7 mouse cellular contexts compared by ENCODE assay signal in the genomic region with DNA sequence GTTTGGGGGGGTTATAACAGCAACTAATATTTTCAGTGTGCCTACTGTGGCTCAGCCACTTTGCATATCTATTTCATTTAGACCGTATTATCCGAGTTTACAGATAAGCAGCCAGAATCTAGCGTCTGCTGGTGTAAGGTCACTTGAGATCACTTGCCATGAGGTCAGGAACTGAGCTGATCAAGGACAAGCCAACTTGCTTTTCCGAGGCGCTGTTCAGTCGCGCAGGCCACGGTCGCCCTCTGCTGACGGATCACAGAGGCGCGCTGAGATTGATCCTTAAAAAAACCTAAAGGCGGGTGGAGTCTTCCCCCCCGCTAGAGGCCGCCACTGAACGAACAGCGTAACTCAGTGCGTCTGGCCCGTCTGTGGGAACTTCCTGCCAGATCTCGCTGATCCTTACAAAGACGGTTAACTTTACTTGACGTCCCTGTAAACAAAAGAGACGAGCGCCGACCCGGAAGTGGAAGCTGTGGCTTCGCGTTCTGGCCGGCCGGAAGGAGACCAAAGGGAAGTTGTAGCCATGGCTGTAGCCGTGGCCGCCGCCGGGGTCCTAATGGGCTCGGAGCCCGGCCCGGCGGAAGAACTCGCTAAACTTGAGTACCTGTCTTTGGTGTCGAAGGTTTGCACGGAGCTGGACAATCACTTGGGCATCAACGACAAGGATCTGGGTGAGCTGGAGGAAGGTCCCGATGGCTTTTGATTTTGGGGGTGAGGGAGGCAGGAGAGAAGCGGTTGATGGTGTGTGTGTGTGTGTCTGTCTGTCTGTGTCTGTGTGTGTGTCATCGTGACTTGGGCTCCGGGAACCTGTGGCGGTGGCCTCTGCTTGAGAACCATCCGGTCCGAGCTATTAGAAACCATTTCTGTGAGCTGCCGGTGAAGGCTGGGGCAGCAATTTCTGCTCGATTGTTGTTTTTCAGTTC. TPM values are rescaled to one million over a fixed set of nuclear protein-coding genes. Genes with fewer than 3 reads are reported as not detected.
DNase-seq lines count a peak whose midpoint lies in the region; ATAC-seq lines count a peak whose summit lies in the region.

Gene Dhx8 (plus strand): TSS at position 402 of the 923 bp plus-strand sequence.

- 0 out of 2 replicates have a peak within 1 kb of the TSS, but pooled peaks have one; percentile 47 for H3K27ac ChIP-seq in embryonic facial prominence, embryonic 12.5 days
- no peak within 1 kb of the TSS for H3K27ac ChIP-seq in limb, embryonic 11.5 days (replicated peaks; ENCODE audit: low read depth, low read length)
- H3K27ac ChIP-seq in midbrain, embryonic 14.5 days (replicated peaks; ENCODE audit: low read depth, low read length): peak within 1 kb of the TSS; percentile 58

- H3K4me3 ChIP-seq in embryonic facial prominence, embryonic 12.5 days: peak within 1 kb of the TSS; percentile 82
- H3K4me3 ChIP-seq in limb, embryonic 11.5 days (ENCODE audit: low read depth, low read length): peak within 1 kb of the TSS; percentile 87
- H3K4me3 ChIP-seq in midbrain, embryonic 14.5 days (replicated peaks; ENCODE audit: low read depth, low read length): peak within 1 kb of the TSS; percentile 74

- peak within 1 kb of the TSS; percentile 77 for H3K9ac ChIP-seq in embryonic facial prominence, embryonic 12.5 days
- H3K9ac ChIP-seq in limb, embryonic 11.5 days (ENCODE audit: low read length): peak within 1 kb of the TSS; percentile 79
- peak within 1 kb of the TSS; percentile 66 for H3K9ac ChIP-seq in midbrain, embryonic 14.5 days (replicated peaks; ENCODE audit: low read length)

- H3K27me3 ChIP-seq in embryonic facial prominence, embryonic 12.5 days: no peaks in the 10 kb centered on the region
- H3K27me3 ChIP-seq in limb, embryonic 11.5 days (ENCODE audit: control insufficient read depth, insufficient read depth, low read length): no peaks in the 10 kb centered on the region
- no peaks in the 10 kb centered on the region for H3K27me3 ChIP-seq in midbrain, embryonic 14.5 days (ENCODE audit: control insufficient read depth, insufficient read depth, low read length)

- H3K9me3 ChIP-seq in embryonic facial prominence, embryonic 12.5 days: no peaks in the 10 kb centered on the region
- no peaks in the 10 kb centered on the region for H3K9me3 ChIP-seq in limb, embryonic 11.5 days (ENCODE audit: control insufficient read depth, low read length)
- no peaks in the 10 kb centered on the region for H3K9me3 ChIP-seq in midbrain, embryonic 14.5 days (ENCODE audit: control insufficient read depth, low read length)

- H3K4me2 ChIP-seq in embryonic facial prominence, embryonic 12.5 days (replicated peaks): peak within 1 kb of the TSS; percentile 92
- peak within 1 kb of the TSS; percentile 81 for H3K4me2 ChIP-seq in limb, embryonic 11.5 days (ENCODE audit: low read depth, severe bottlenecking)
- peak within 1 kb of the TSS; percentile 87 for H3K4me2 ChIP-seq in midbrain, embryonic 14.5 days (ENCODE audit: low read length)

- H3K36me3 ChIP-seq in embryonic facial prominence, embryonic 12.5 days: peaks cover 28% of the 10 kb centered on the region
- no peaks in the 10 kb centered on the region; the same call in 1 of the 2 replicates for H3K36me3 ChIP-seq in limb, embryonic 11.5 days (ENCODE audit: control insufficient read depth, insufficient read depth, low read length)
- peaks cover 34% of the 10 kb centered on the region for H3K36me3 ChIP-seq in midbrain, embryonic 14.5 days (ENCODE audit: control insufficient read depth, insufficient read depth, low read length)

- peaks cover 5% of the 10 kb centered on the region for H3K4me1 ChIP-seq in embryonic facial prominence, embryonic 12.5 days
- peaks cover 3% of the 10 kb centered on the region; the same call in 1 of the 2 replicates for H3K4me1 ChIP-seq in limb, embryonic 11.5 days (ENCODE audit: control insufficient read depth, insufficient read depth, low read length)
- peaks cover 7% of the 10 kb centered on the region for H3K4me1 ChIP-seq in midbrain, embryonic 14.5 days (ENCODE audit: control insufficient read depth, insufficient read depth, low read length)

- under 1% methylated on average over 51 of the region's 51 CpGs for WGBS in embryonic facial prominence, embryonic 12.5 days
- WGBS in limb, embryonic 11.5 days: under 1% methylated on average over 51 of the region's 51 CpGs
- WGBS in midbrain, embryonic 14.5 days: under 1% methylated on average over 51 of the region's 51 CpGs

- ATAC-seq in embryonic facial prominence, embryonic 12.5 days (ENCODE audit: insufficient number of reproducible peaks, insufficient read depth, low FRiP score, low TSS enrichment): peak; percentile 95
- peak; percentile 93 for ATAC-seq in limb, embryonic 11.5 days (ENCODE audit: insufficient number of reproducible peaks, low FRiP score, low TSS enrichment, low read depth)
- ATAC-seq in midbrain, embryonic 14.5 days (ENCODE audit: low FRiP score, low TSS enrichment): peak; percentile 92

- peak; percentile 97 for DNase-seq in adrenal gland, postnatal 25 days
- peak; percentile 100 for DNase-seq in heart, adult 11 months
- DNase-seq in kidney, adult 18-20 months: peak; percentile 99
- DNase-seq in limb, embryonic 11.5 days (ENCODE audit: low spot score): peak; percentile 99
- DNase-seq in midbrain, embryonic 14.5 days: peak; percentile 99
- DNase-seq in spleen, adult 18-20 months: peak; percentile 94 to 99

RNA-seq across cellular contexts. Expression of gene Dhx8, which starts in this region (rescaled TPM):
- 28.0 TPM in 2 replicates for total RNA-seq in adrenal gland, postnatal 25 days (2021)
- polyA plus RNA-seq in embryonic facial prominence, embryonic 12.5 days (2016; fragmentation: Nextera tagmentation; extraction: Ambion mirVana): 48.1 and 50.4 TPM in 2 replicates
- 52.0 and 61.8 TPM in 2 replicates for polyA plus RNA-seq in limb, embryonic 11.5 days (2014; fragmentation: Nextera tagmentation; extraction: Ambion mirVana)
- 29.2 and 35.4 TPM in 2 replicates for polyA plus RNA-seq in midbrain, embryonic 14.5 days (2014; fragmentation: Nextera tagmentation; extraction: Ambion mirVana)
